Mouse (Mus musculus) hindbrain, embryonic 11.5 days (tissue): ENCODE results near the gene Sptan1. TPM values are rescaled to one million over a fixed set of nuclear protein-coding genes. Genes with fewer than 3 reads are reported as not detected.

ENCODE experiments used
- ATAC-seq: fragments of 200-750 bp; cut with Nextera tagmentation; 2 replicates; pipeline ENCODE4 v1.8.0; 2017; ENCODE audit warnings: mild to moderate bottlenecking, moderate TSS enrichment, moderate library complexity; ENCODE audit not compliant: low FRiP score
- DNase-seq: peaks from one replicate; pipeline ENCODE4 v3.0.0-alpha.2; 2015; ENCODE audit warnings: low spot score
- H3K27ac ChIP-seq: fragments of 300-500 bp; sonication (generic); 2 replicates; pipeline ENCODE4 v1.5.1; 2014; ENCODE audit warnings: mild to moderate bottlenecking, low read depth, low read length
- H3K27me3 ChIP-seq: fragments of 300-500 bp; sonication (generic); 2 replicates; pipeline ENCODE4 v1.6.1; 2014; ENCODE audit warnings: mild to moderate bottlenecking, low read length, moderate library complexity, mixed read lengths; ENCODE audit not compliant: control insufficient read depth, insufficient read depth
- H3K36me3 ChIP-seq: fragments of 300-500 bp; sonication (generic); 2 replicates; pipeline ENCODE4 v1.6.1; 2014; ENCODE audit warnings: mild to moderate bottlenecking, low read length, moderate library complexity, mixed read lengths; ENCODE audit not compliant: control insufficient read depth, insufficient read depth
- H3K4me1 ChIP-seq: fragments of 300-500 bp; sonication (generic); replicated peaks from 2 replicates; pipeline ENCODE4 v1.6.1; 2014; ENCODE audit warnings: low read length, mixed read lengths; ENCODE audit not compliant: control insufficient read depth, insufficient read depth
- H3K4me2 ChIP-seq: fragments of 300-500 bp; sonication (generic); replicated peaks from 2 replicates; pipeline ENCODE4 v1.6.1; 2014; ENCODE audit warnings: mild to moderate bottlenecking, low read depth, low read length
- H3K4me3 ChIP-seq: fragments of 300-500 bp; sonication (generic); 2 replicates; pipeline ENCODE4 v1.5.1; 2014; ENCODE audit warnings: low read depth, low read length
- H3K9ac ChIP-seq: fragments of 300-500 bp; sonication (generic); 2 replicates; pipeline ENCODE4 v1.6.1; 2014; ENCODE audit warnings: low read depth, low read length
- H3K9me3 ChIP-seq: fragments of 300-500 bp; sonication (generic); 2 replicates; pipeline ENCODE4 v1.6.1; 2016; ENCODE audit warnings: low read length; ENCODE audit not compliant: control insufficient read depth
- WGBS: fragments of 180-500 bp; shearing (Covaris S2); extraction: QIAGEN DNeasy Blood & Tissue Kit; methylation state at CpG from one replicate; pipeline ENCODE4 v1.1.7; 2014; 5-methylcytosine and 5-hydroxymethylcytosine counted together
- polyA plus RNA-seq: library from polyadenylated mRNA; unstranded; fragments of >200 nt; fragmentation: Nextera tagmentation; extraction: Ambion mirVana; gene quantifications from 2 replicates; pipeline ENCODE4 v1.2.1, GENCODE M21; 2014

Gene Sptan1
- polyA plus RNA-seq, 1 experiment from 2014 or later, result 192 TPM

- ATAC-seq (no peak), DNase-seq (no peak)
- H3K4me3 ChIP-seq, result no peak overlapping the region
- H3K4me2 ChIP-seq, result no peak overlapping the region
- WGBS, result 87% methylated on average over 9 of the region's 9 CpGs
- H3K27ac ChIP-seq, result no peak overlapping the region
- peaks cover 6% of the 10 kb centered on the region; the same call in 1 of the 2 replicates for H3K4me1 ChIP-seq
- no peak overlapping the region for H3K9ac ChIP-seq
- H3K9me3 ChIP-seq, result no peaks in the 10 kb centered on the region
- no peaks in the 10 kb centered on the region for H3K27me3 ChIP-seq
- H3K36me3 ChIP-seq, result no peaks in the 10 kb centered on the region
Measured at GRCm38 (mm10) chr2:29971838-29972635, 6.7 kb downstream of the Sptan1 start.

- 0 out of 2 replicates have a peak, but pooled peaks cover 2% of the 10 kb centered on the region for H3K4me1 ChIP-seq
- no peaks in the 10 kb centered on the region for H3K27me3 ChIP-seq
- no peak overlapping the region for H3K4me3 ChIP-seq
- H3K4me2 ChIP-seq, result no peak overlapping the region
- DNase-seq, result peak; percentile 22
- 13% methylated on average over 2 of the region's 2 CpGs for WGBS
- H3K27ac ChIP-seq, result no peak overlapping the region
- H3K9me3 ChIP-seq, result no peaks in the 10 kb centered on the region
- peaks cover 3% of the 10 kb centered on the region; the same call in 1 of the 2 replicates for H3K36me3 ChIP-seq
- ATAC-seq, result no peak
- no peak overlapping the region for H3K9ac ChIP-seq
Measured at GRCm38 (mm10) chr2:29973525-29973924, 8.2 kb downstream of the Sptan1 start.

GRCm38 (mm10) chr2:29977307-29977706 lies 11.9 kb downstream of the Sptan1 start:
- no peak overlapping the region for H3K9ac ChIP-seq
- no peak for ATAC-seq
- no peak overlapping the region for H3K4me3 ChIP-seq
- H3K36me3 ChIP-seq, result peaks cover 10% of the 10 kb centered on the region
- no peaks in the 10 kb centered on the region for H3K9me3 ChIP-seq
- peak; percentile 61 for DNase-seq
- no peak overlapping the region for H3K27ac ChIP-seq
- H3K27me3 ChIP-seq, result no peaks in the 10 kb centered on the region
- no peak overlapping the region for H3K4me2 ChIP-seq
- H3K4me1 ChIP-seq, result no peaks in the 10 kb centered on the region

GRCm38 (mm10) chr2:29980661-29981060 lies 15.3 kb downstream of the Sptan1 start:
- no peak for ATAC-seq
- H3K4me2 ChIP-seq, result no peak overlapping the region
- no peak overlapping the region for H3K27ac ChIP-seq
- WGBS, result 94% methylated on average over 1 of the region's 1 CpGs
- H3K27me3 ChIP-seq, result no peaks in the 10 kb centered on the region
- no peak for DNase-seq
- no peak overlapping the region for H3K4me3 ChIP-seq
- H3K36me3 ChIP-seq, result peaks cover 10% of the 10 kb centered on the region
- no peaks in the 10 kb centered on the region for H3K4me1 ChIP-seq
- H3K9me3 ChIP-seq, result no peaks in the 10 kb centered on the region
- no peak overlapping the region for H3K9ac ChIP-seq

- ATAC-seq (no peak), DNase-seq (no peak)
Measured at GRCm38 (mm10) chr2:29991962-29992361, 26.6 kb downstream of the Sptan1 start.

GRCm38 (mm10) chr2:30009101-30009500 lies 43.7 kb downstream of the Sptan1 start:
- Histone ChIP-seq H3K36me3 (peaks cover 38% of the 10 kb centered on the region), H3K4me2 (no peak overlapping the region), H3K9me3 (no peaks in the 10 kb centered on the region), H3K27me3 (no peaks in the 10 kb centered on the region), H3K4me1 (no peaks in the 10 kb centered on the region), H3K4me3 (no peak overlapping the region), H3K9ac (no peak overlapping the region), H3K27ac (no peak overlapping the region)
- DNase-seq (no peak), ATAC-seq (no peak)
- 69% methylated on average over 1 of the region's 1 CpGs for WGBS

More at GRCm38 (mm10) chr2:29991962-29992361, 26.6 kb downstream of the Sptan1 start:
- 62% methylated on average over 2 of the region's 2 CpGs for WGBS
- H3K27ac ChIP-seq, result no peak overlapping the region
- H3K9ac ChIP-seq, result no peak overlapping the region
- no peaks in the 10 kb centered on the region for H3K9me3 ChIP-seq
- no peak overlapping the region for H3K4me3 ChIP-seq
- H3K4me2 ChIP-seq, result no peak overlapping the region
- no peaks in the 10 kb centered on the region for H3K4me1 ChIP-seq
- peaks cover 36% of the 10 kb centered on the region for H3K36me3 ChIP-seq
- no peaks in the 10 kb centered on the region for H3K27me3 ChIP-seq

- Histone ChIP-seq H3K27me3 (no peaks in the 10 kb centered on the region), H3K4me3 (no peak overlapping the region), H3K36me3 (peaks cover 41% of the 10 kb centered on the region), H3K9me3 (no peaks in the 10 kb centered on the region), H3K9ac (no peak overlapping the region), H3K4me1 (no peaks in the 10 kb centered on the region), H3K27ac (no peak overlapping the region), H3K4me2 (no peak overlapping the region)
- WGBS, result 95% methylated on average over 8 of the region's 8 CpGs
- DNase-seq (no peak), ATAC-seq (no peak)
Measured at GRCm38 (mm10) chr2:30010840-30011281, 45.5 kb downstream of the Sptan1 start.

- WGBS, result 93% methylated on average over 11 of the region's 11 CpGs
- DNase-seq (no peak), ATAC-seq (no peak)
- Histone ChIP-seq H3K4me3 (no peak overlapping the region), H3K9ac (no peak overlapping the region), H3K4me1 (no peaks in the 10 kb centered on the region), H3K36me3 (peaks cover 40% of the 10 kb centered on the region), H3K4me2 (no peak overlapping the region), H3K27ac (no peak overlapping the region), H3K27me3 (no peaks in the 10 kb centered on the region), H3K9me3 (no peaks in the 10 kb centered on the region)
Measured at GRCm38 (mm10) chr2:30014326-30014966, 49.1 kb downstream of the Sptan1 start.

- H3K4me1 ChIP-seq, result no peaks in the 10 kb centered on the region
- ATAC-seq (no peak), DNase-seq (no peak)
- no peak overlapping the region for H3K4me2 ChIP-seq
- no peak overlapping the region for H3K9ac ChIP-seq
- H3K9me3 ChIP-seq, result no peaks in the 10 kb centered on the region
- WGBS, result 96% methylated on average over 4 of the region's 4 CpGs
- peaks cover 60% of the 10 kb centered on the region for H3K36me3 ChIP-seq
- no peaks in the 10 kb centered on the region for H3K27me3 ChIP-seq
- no peak overlapping the region for H3K4me3 ChIP-seq
- no peak overlapping the region for H3K27ac ChIP-seq
Measured at GRCm38 (mm10) chr2:30025454-30025853, 60.1 kb downstream of the Sptan1 start.
